Mouse (Mus musculus): ENCODE data around the gene Gm17482. TPM values are rescaled to one million over a fixed set of nuclear protein-coding genes. Genes with fewer than 3 reads are reported as not detected.

The Gm17482 gene
- polyA plus RNA-seq, 1 experiment from 2014 or later, result not detected

DNA sequence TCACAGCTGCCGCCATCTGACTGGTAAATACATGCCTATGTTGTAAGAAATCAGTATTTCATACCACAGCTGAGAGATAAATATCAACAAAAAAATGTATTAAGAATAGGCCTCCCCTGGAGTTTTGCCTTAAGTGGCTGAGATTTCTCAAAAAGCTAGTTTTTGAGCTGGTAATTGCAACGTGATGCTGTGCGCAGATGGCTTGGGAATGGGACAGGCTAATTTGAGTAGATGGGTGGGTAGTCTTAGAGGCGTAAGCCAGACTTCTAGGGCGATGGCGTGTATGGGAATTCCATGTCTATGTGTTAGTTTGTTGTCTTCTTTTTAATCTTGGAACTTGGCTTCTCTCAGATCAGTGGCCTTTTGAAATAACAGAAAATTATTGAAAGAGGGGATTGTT is 64.7 kb downstream of the Gm17482 start:
- Histone ChIP-seq H3K79me2 (ENCODE audit: inconsistent target) (no peaks in the 10 kb centered on the region), H3K4me3 (ENCODE audit: inconsistent target) (no peak overlapping the region), H3K27ac (no peak overlapping the region), H3K36me3 (ENCODE audit: inconsistent target) (no peaks in the 10 kb centered on the region)
- WGBS (ENCODE audit: missing documents), result 95% methylated on average over 5 of the region's 6 CpGs

GRCm38 (mm10) chr6:115292621-115293020 is 65.5 kb downstream of the Gm17482 start:
- H3K27ac ChIP-seq, result no peak overlapping the region
- H3K79me2 ChIP-seq (ENCODE audit: inconsistent target), result no peaks in the 10 kb centered on the region
- WGBS (ENCODE audit: missing documents), result 90% methylated on average over 6 of the region's 6 CpGs
- H3K36me3 ChIP-seq (ENCODE audit: inconsistent target), result no peaks in the 10 kb centered on the region
- no peak overlapping the region for H3K4me3 ChIP-seq (ENCODE audit: inconsistent target)

- Histone ChIP-seq H3K36me3 (ENCODE audit: inconsistent target) (no peaks in the 10 kb centered on the region), H3K4me3 (ENCODE audit: inconsistent target) (no peak overlapping the region)
- WGBS (ENCODE audit: missing documents), result 89% methylated on average over 2 of the region's 2 CpGs
Observed at GRCm38 (mm10) chr6:115293877-115294276, 66.7 kb downstream of the Gm17482 start.

GRCm38 (mm10) chr6:115307134-115307533 is 80.0 kb downstream of the Gm17482 start:
- Histone ChIP-seq H3K27ac (peak overlapping the region; percentile 25; the same call in 1 of the 2 replicates), H3K36me3 (ENCODE audit: inconsistent target) (no peaks in the 10 kb centered on the region), H3K4me3 (ENCODE audit: inconsistent target) (no peak overlapping the region), H3K79me2 (ENCODE audit: inconsistent target) (no peaks in the 10 kb centered on the region)
- 8% methylated on average over 2 of the region's 2 CpGs for WGBS (ENCODE audit: missing documents)

More at GRCm38 (mm10) chr6:115293877-115294276, 66.7 kb downstream of the Gm17482 start:
- Histone ChIP-seq H3K79me2 (ENCODE audit: inconsistent target) (no peaks in the 10 kb centered on the region), H3K27ac (no peak overlapping the region)

Other genes starting within 250 kb of the Gm17482 start
- gene Tamm41, start 189.5 kb upstream of the Gm17482 start, polyA plus RNA-seq (2018), result 7.4 to 14.4 TPM (median 14.0 TPM) in 3 replicates
- not detected in 3 replicates for gene Syn2, start 92.4 kb upstream of the Gm17482 start, polyA plus RNA-seq (2018)
- gene Timp4, start 24.9 kb downstream of the Gm17482 start, polyA plus RNA-seq (2018), result not detected in 3 replicates
- 36.4 to 80.3 TPM (median 54.9 TPM) in 3 replicates for gene Pparg, start 133.6 kb downstream of the Gm17482 start, polyA plus RNA-seq (2018)

Data from macrophage (primary cell).